Mouse (Mus musculus) liver, embryonic 16.5 days (tissue): ENCODE results near the gene Ehhadh. TPM values are rescaled to one million over a fixed set of nuclear protein-coding genes. Genes with fewer than 3 reads are reported as not detected.

Experiments used
- ATAC-seq: fragments of 200-750 bp; cut with Nextera tagmentation; 2 replicates; pipeline ENCODE4 v1.8.0; 2017; ENCODE audit warnings: low read depth, mild to moderate bottlenecking, moderate number of reproducible peaks, moderate library complexity
- H3K27ac ChIP-seq: fragments of 300-500 bp; sonication (generic); 2 replicates; pipeline ENCODE4 v1.5.1; 2014; ENCODE audit warnings: mild to moderate bottlenecking, low read length
- H3K27me3 ChIP-seq: fragments of 300-500 bp; sonication (generic); 2 replicates; pipeline ENCODE4 v1.6.1; 2014; ENCODE audit warnings: low read depth, low read length, mixed read lengths; ENCODE audit not compliant: control insufficient read depth, insufficient read depth
- H3K36me3 ChIP-seq: fragments of 300-500 bp; sonication (generic); 2 replicates; pipeline ENCODE4 v1.6.1; 2014; ENCODE audit warnings: mild to moderate bottlenecking; ENCODE audit not compliant: control insufficient read depth, insufficient read depth
- H3K4me1 ChIP-seq: fragments of 300-500 bp; sonication (generic); 2 replicates; pipeline ENCODE4 v1.6.1; 2014; ENCODE audit warnings: low read depth, low read length, mixed read lengths; ENCODE audit not compliant: control insufficient read depth
- H3K4me2 ChIP-seq: fragments of 300-500 bp; sonication (generic); 2 replicates; pipeline ENCODE4 v1.6.1; 2014; ENCODE audit warnings: low read depth, low read length, mixed read lengths
- H3K4me3 ChIP-seq: fragments of 300-500 bp; sonication (generic); 2 replicates; pipeline ENCODE4 v1.5.1; 2014; ENCODE audit warnings: low read depth, mild to moderate bottlenecking, low read length
- H3K9ac ChIP-seq: fragments of 300-500 bp; sonication (generic); 2 replicates; pipeline ENCODE4 v1.6.1; 2014; ENCODE audit warnings: low read depth, low read length
- H3K9me3 ChIP-seq: fragments of 300-500 bp; sonication (generic); replicated peaks from 2 replicates; pipeline ENCODE4 v1.6.1; 2016; ENCODE audit warnings: low read length; ENCODE audit not compliant: control insufficient read depth
- WGBS: fragments of 180-500 bp; shearing (Covaris S2); extraction: QIAGEN DNeasy Blood & Tissue Kit; methylation state at CpG from one replicate; pipeline ENCODE4 v1.1.7; 2014; ENCODE audit not compliant: insufficient replicate concordance; 5-methylcytosine and 5-hydroxymethylcytosine counted together
- polyA plus RNA-seq: library from polyadenylated mRNA; unstranded; fragments of >200 nt; fragmentation: Nextera tagmentation; extraction: Ambion mirVana; gene quantifications from 2 replicates; pipeline ENCODE4 v1.2.1, GENCODE M21; 2015

Ehhadh gene
- polyA plus RNA-seq, 1 experiment from 2014 or later, result 14.6 TPM

DNA sequence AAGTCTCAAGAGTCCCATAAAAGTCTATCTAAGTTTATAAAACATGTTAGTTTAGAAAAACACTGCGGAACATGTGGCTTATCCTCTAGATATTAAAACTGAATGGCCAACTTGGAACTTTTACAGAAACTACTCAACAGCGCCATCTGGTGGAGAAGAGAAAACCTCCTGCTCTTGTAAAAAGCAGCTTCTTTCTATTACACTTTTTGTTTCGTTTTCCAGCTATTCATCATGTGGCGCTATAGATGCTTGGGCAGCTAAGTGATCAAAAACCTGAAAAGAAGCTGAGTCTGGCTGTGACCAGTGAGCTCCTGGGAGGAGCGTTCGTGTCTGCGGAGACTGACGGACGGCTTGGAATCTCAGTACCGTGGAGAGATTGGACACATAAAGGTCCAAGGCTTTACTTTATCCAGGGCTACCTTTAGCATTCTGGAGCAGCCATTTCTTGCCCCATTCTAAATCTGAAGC lies 59.7 kb downstream of the Ehhadh start:
- peak overlapping the region; percentile 40; the same call in 1 of the 2 replicates for H3K4me2 ChIP-seq

DNA sequence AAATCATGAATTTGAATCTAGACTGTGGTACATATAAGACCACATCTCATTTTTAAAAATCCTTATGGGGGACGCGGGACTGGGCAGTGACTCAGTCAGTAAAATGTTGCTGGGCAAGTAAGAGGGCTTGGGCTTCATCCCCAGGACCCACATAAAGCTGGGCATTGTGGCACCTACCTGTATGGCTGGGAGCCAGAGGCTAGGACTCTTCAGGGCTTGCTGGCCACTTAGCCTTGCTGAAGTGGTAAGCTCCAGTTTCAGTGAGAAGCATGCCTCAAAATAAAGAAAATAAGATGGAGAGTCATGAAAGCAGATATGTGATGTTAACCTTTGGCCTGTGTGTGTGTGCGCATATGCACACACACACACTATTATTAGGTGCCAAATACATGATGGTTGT lies 60.2 kb downstream of the Ehhadh start:
- 76% methylated on average over 3 of the region's 3 CpGs for WGBS

More for the DNA sequence above, 59.7 kb downstream of the Ehhadh start:
- no peaks in the 10 kb centered on the region for H3K9me3 ChIP-seq
- ATAC-seq, result no peak
- no peaks in the 10 kb centered on the region for H3K27me3 ChIP-seq
- H3K36me3 ChIP-seq, result no peaks in the 10 kb centered on the region
- WGBS, result 35% methylated on average over 10 of the region's 10 CpGs
- no peaks in the 10 kb centered on the region for H3K4me1 ChIP-seq
- H3K4me3 ChIP-seq, result peak overlapping the region; percentile 28; the same call in 1 of the 2 replicates
- no peak overlapping the region for H3K9ac ChIP-seq
- H3K27ac ChIP-seq, result no peak overlapping the region

DNA sequence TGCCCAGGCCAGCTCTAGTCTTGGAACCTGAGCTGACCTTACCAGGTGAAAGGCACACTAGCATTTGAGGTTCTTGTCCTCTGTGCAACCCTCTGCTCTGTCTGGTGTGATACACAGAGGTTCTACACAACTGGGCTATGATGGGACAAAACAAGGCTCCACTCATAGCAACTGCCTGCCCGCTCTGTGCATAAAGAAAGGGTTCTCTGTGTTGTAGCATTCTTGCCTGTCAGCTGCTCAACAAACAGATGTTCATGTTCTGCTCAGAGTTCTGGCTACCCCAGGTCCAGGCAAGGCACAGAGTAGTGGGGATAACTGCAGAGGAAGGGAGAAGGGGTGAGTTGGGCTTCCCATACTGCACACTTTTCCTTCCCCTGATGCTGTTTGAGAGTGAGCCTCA lies 63.3 kb downstream of the Ehhadh start:
- no peaks in the 10 kb centered on the region for H3K9me3 ChIP-seq
- no peak overlapping the region for H3K4me3 ChIP-seq
- H3K4me2 ChIP-seq, result no peak overlapping the region
- H3K36me3 ChIP-seq, result no peaks in the 10 kb centered on the region
- H3K9ac ChIP-seq, result no peak overlapping the region
- no peak for ATAC-seq
- H3K4me1 ChIP-seq, result no peaks in the 10 kb centered on the region
- no peaks in the 10 kb centered on the region for H3K27me3 ChIP-seq
- WGBS, result 61% methylated on average over 1 of the region's 1 CpGs
- no peak overlapping the region for H3K27ac ChIP-seq

More for the DNA sequence above, 60.2 kb downstream of the Ehhadh start:
- ATAC-seq, result no peak
- Histone ChIP-seq H3K4me3 (no peak overlapping the region), H3K36me3 (no peaks in the 10 kb centered on the region), H3K4me1 (no peaks in the 10 kb centered on the region), H3K9me3 (no peaks in the 10 kb centered on the region), H3K27ac (no peak overlapping the region), H3K4me2 (no peak overlapping the region), H3K9ac (no peak overlapping the region), H3K27me3 (no peaks in the 10 kb centered on the region)

DNA sequence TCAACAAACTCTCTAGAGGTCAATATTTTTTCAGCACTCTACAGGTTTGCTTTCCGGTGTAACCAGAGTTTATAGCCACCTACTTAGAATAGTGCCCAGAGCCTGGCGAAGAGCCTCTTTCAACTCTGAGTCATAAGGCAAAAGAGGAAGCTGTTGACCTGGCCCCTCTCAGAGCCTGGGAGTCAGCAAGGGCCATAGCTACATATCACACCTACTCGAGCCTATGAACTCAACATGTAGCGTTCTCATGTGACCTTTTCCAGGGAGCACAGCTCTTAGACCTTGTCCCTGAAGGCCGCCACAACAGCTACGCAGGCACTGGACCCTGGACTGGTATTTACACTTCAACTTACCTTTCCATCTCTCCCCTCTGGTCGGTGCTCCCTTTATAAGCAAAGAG lies 67.8 kb downstream of the Ehhadh start:
- H3K36me3 ChIP-seq, result no peaks in the 10 kb centered on the region
- no peak overlapping the region for H3K9ac ChIP-seq
- no peak overlapping the region for H3K4me2 ChIP-seq
- 56% methylated on average over 7 of the region's 7 CpGs for WGBS
- H3K27ac ChIP-seq, result no peak overlapping the region
- ATAC-seq, result no peak
- no peaks in the 10 kb centered on the region for H3K27me3 ChIP-seq
- H3K4me1 ChIP-seq, result no peaks in the 10 kb centered on the region
- no peak overlapping the region for H3K4me3 ChIP-seq
- H3K9me3 ChIP-seq, result no peaks in the 10 kb centered on the region

DNA sequence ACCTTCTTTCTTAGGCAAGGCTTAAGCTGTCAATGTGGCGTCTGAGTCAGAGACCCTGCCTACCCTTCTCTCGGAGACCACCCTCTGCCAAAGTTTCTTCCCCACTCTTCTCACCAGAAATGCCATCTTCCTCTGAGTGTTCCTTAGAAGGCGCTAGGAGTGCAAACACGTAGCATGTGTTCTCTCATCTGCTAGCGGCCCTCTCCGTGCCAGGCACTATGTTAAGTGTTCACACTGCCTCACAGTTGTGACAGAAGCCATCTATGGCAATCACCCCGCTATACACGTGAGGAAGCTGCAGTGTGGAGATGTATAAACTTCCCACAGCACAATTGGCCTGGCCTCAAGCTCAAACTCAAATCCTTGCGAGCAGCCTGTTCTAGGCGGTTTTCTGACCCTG lies 73.1 kb downstream of the Ehhadh start:
- no peak overlapping the region for H3K9ac ChIP-seq
- no peaks in the 10 kb centered on the region for H3K4me1 ChIP-seq
- H3K27ac ChIP-seq, result no peak overlapping the region
- no peaks in the 10 kb centered on the region for H3K9me3 ChIP-seq
- no peaks in the 10 kb centered on the region for H3K27me3 ChIP-seq
- H3K36me3 ChIP-seq, result no peaks in the 10 kb centered on the region
- H3K4me2 ChIP-seq, result no peak overlapping the region
- no peak for ATAC-seq
- H3K4me3 ChIP-seq, result no peak overlapping the region
- 62% methylated on average over 10 of the region's 10 CpGs for WGBS

Other genes starting within 250 kb of the Ehhadh start
- gene 2510009E07Rik, start 93.1 kb downstream of the Ehhadh start, polyA plus RNA-seq, result 2.8 and 3.2 TPM in 2 replicates
- gene Map3k13, start 6.5 kb upstream of the Ehhadh start, polyA plus RNA-seq, result 0.68 and 0.72 TPM in 2 replicates
- gene Tmem41a, start 159.7 kb upstream of the Ehhadh start, polyA plus RNA-seq, result 13.0 and 13.8 TPM in 2 replicates
- gene Liph, start 207.9 kb upstream of the Ehhadh start, polyA plus RNA-seq, result 0.84 and 0.85 TPM in 2 replicates
- gene Senp2, start 221.7 kb upstream of the Ehhadh start, polyA plus RNA-seq, result 30.2 and 30.9 TPM in 2 replicates